Mouse (Mus musculus): ENCODE data around the gene Trp53tg5.

DNA sequence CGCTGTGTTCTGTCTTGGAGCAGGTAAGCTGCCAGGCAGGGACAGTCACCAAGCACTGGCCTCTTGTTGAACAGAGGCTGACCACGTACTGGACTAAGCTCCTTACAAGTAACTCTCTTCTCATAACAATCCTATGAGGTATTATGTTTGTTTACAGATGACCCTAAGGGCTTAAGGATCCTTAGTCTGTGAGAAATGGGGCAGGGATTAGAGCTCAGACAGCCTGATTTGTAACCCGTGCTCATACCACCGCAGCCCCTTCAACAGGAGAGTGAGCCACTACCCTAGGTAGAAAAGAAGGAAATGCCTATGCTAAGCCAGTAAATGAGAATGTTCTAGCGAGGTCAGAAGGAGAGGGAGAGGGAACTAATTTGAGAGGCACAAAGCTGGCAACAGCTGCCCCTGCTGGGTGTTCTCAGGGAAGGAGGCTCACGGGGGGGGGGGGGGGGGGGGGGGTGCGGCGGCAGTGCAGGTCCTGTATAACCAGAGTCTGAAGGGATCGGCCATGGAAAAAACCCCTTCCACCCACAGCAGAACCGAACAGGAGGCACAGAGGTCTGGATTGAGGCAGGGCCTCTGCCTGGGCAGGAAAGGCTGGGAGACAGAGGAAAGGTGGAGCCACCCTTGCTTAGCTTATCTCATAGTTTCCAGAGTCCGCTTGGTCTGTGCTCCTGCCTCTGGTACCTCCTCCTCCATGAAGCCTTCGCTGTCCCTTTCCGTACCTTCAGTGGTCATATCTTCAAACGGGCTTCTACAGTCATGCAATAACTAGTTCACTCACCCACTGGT lies 38.8 kb upstream of the Trp53tg5 start:
- TF ChIP-seq MYOD1 (IDR thresholded peaks at IDR 0.05; ENCODE audit: control insufficient read depth in 1 of 3, insufficient read length in 2 of 3, low read depth in 2 of 3) (peak in 1 of 3 experiments; percentile 10), POLR2AphosphoS2 (IDR thresholded peaks at IDR 0.05; ENCODE audit: insufficient read length, low read depth) (peak; percentile 8), TCF12 (IDR thresholded peaks at IDR 0.05; ENCODE audit: insufficient read depth, poor library complexity, severe bottlenecking) (no peak), POLR2A (IDR thresholded peaks at IDR 0.05; ENCODE audit: insufficient read length, low read depth) (no peak), MAX (IDR thresholded peaks at IDR 0.05; ENCODE audit: low read depth) (no peak), CEBPB (IDR thresholded peaks at IDR 0.05; ENCODE audit: insufficient read depth, poor library complexity, severe bottlenecking) (no peak)

Data from myocyte (in vitro differentiated cells).